Mouse (Mus musculus) liver, embryonic 14.5 days (tissue): ENCODE measurements around the gene Zfp579.

Source experiments
- CTCF ChIP-seq: IDR thresholded peaks from 2 replicates; pipeline ENCODE4 v1.5.1; 2016; ENCODE audit warnings: antibody characterized with exemption, low read depth, control low read depth
- EP300 ChIP-seq: IDR thresholded peaks from 2 replicates; pipeline ENCODE4 v1.6.1; 2016; ENCODE audit warnings: antibody characterized with exemption, low read depth

GRCm38 (mm10) chr7:4996003-4996895 lies at the start of gene Zfp579:
- TF ChIP-seq CTCF (no peak), EP300 (no peak)
